Mouse (Mus musculus): Measurements from ENCODE around the gene Gpr50.
A peak's percentile ranks its signal among the peaks of the same experiment; 100 is the strongest.

Gpr50 gene

DNA sequence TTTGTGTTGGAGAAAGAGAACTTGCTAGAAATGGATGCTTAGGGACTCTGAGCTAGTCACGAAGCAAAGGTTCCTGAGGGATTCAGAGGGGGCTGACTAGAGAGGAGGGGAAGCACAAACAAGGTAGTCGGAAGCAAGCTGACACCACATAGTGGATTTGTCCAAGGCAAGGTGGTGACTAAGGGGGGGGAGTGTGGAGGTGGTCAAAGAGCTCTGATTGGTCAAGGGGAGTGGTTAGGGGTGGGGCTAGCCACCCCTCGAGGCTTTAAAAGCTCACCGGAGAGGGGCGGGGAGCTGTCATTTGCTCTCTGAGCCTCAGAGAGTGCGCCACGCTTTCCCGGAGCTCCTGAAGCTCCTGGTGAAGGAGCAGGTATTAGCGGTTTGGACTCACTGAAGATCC is at the start of gene Gpr50:
Gpr50 (plus strand) TSS at position 294 of the 400 bp plus-strand sequence.
- DNase-seq (ENCODE audit: low read depth), result no peak

DNA sequence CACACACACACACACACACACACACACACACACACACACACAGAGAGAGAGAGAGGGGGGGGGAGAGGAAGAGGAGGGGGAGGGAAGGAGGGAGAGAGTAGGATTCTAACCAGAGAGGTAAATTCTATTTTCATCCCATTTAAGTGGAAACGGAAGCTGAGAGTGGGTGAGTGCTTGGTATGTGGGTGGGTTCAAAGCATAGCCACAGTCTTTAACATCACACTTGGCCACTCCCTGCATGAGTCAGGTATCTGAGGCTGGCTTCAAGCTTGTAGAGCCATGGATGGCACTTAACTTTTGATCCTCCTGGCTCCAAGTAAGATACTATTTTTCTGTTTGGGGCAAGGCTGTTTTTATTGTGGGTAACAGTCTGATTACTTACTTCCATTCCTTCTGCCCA is 41.2 kb upstream of the Gpr50 start:
- DNase-seq (ENCODE audit: low read depth), result peak; percentile 23

- peak; percentile 57 for DNase-seq (ENCODE audit: low read depth)
Observed at GRCm38 (mm10) chrX:71623843-71624242, 39.6 kb upstream of the Gpr50 start.

DNA sequence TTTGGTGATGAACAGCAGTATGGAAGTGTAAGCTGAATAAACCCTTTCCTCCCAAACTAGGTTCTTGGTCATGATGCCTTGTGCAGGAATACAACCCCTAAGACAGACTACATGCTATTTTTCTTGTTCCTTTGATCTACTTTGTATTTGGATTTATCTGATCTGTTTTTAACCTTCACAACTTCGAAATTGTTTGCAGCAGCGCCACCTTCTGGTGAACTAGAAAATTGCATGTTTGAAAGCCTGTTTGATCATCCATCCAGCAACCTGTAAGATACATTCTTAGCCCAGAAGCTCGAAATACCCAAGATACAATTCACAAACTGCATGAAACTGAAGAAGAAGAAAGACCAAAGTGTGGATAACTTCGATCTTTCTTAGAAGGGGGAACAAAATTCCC is 35.2 kb upstream of the Gpr50 start:
- DNase-seq (ENCODE audit: low read depth), result peak; percentile 72

DNA sequence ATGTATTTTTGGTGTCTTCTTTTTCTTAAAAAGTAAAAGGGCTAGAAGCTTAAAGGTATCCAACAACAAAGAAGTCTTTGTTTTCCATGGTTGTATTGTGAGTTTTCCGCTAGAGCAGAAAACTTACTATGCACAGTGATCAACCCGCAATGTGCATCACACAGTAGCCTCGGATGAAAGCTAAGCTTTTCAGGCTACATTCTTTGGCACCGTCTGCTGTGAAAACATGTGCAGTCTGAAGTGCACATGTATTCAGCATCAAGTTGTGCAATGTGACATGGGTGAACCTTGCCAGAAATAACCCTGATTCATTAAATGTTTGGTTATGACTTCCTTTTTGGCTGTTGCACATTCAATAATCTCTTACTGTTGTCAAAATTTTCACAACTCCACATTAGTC is 32.8 kb upstream of the Gpr50 start:
- no peak for DNase-seq (ENCODE audit: low read depth)

GRCm38 (mm10) chrX:71631130-71631529 is 32.3 kb upstream of the Gpr50 start:
- DNase-seq (ENCODE audit: low read depth), result no peak

- peak; percentile 56 for DNase-seq (ENCODE audit: low read depth)
Observed at GRCm38 (mm10) chrX:71647958-71648357, 15.5 kb upstream of the Gpr50 start.

DNA sequence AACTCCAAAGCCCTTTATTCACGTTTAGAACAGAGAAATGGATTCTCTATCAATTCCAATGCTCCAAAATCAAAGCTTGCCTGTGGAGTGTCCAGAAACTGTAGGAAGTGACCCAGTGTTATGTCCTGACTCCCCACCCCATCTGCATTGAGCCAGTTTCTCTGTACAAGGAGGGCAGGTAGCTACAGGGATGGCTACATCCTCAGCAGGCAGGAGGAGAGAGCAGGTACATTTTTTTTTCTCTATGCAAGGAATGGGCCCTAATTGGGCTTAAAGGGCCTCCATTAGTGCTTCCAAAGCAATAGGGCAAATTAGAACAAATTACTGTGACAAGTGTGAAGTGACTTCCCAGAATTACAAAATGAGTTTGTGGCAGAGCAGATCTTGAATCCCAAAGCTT is 15.0 kb upstream of the Gpr50 start:
- peak; percentile 0 for DNase-seq (ENCODE audit: low read depth)

DNA sequence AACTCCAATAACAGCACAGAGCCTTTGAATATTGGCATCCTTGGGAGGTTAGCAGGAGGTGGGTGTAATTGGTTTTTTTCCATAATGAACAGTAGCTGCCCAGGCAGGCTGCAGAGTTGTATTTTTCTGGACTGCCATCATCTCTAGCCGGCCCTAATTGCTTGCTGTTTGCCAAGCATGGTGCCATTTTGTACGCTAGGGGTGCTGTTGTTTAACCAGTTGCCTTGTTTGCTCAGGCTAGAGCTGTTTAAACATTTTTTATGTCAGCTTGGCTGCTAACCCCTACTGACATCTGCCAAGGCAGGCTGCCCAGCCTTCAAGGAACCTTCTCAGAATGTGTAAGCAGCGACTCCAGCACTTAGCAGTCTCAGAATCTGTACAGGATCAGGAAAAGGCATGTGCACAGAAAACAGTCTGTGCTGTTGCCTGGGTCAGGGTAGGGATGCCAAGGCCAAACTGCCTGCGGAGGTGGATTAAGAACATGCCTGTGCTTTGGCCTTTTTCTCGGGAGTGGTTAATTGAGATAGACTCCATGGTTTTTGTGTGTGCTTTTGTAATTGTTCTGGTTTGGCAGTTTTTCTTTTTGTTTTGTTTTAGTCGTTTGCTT is 14.5 kb upstream of the Gpr50 start:
- peak; percentile 16 for DNase-seq (ENCODE audit: low read depth)

GRCm38 (mm10) chrX:71649993-71650392 is 13.5 kb upstream of the Gpr50 start:
- DNase-seq (ENCODE audit: low read depth), result no peak

DNA sequence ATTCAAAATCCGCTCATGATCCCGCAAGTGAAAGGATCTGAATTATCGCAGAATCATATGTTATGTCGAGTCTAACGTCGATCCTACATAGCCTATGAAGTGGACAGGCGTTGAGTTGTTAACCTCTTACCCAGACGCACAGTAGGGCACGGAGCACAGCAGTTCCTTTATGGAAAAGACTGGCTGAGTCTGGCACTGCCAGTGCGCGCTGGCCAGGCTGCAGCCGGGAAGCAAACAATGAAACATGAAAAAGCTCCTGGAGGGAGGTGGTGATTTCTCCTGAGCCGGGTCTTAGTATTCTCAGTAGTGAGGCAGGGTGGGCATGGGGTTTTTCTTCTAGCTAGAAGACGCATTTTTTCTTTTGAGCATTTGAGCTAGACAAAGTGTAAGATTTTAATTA is 1.7 kb upstream of the Gpr50 start:
- DNase-seq (ENCODE audit: low read depth), result no peak

DNA sequence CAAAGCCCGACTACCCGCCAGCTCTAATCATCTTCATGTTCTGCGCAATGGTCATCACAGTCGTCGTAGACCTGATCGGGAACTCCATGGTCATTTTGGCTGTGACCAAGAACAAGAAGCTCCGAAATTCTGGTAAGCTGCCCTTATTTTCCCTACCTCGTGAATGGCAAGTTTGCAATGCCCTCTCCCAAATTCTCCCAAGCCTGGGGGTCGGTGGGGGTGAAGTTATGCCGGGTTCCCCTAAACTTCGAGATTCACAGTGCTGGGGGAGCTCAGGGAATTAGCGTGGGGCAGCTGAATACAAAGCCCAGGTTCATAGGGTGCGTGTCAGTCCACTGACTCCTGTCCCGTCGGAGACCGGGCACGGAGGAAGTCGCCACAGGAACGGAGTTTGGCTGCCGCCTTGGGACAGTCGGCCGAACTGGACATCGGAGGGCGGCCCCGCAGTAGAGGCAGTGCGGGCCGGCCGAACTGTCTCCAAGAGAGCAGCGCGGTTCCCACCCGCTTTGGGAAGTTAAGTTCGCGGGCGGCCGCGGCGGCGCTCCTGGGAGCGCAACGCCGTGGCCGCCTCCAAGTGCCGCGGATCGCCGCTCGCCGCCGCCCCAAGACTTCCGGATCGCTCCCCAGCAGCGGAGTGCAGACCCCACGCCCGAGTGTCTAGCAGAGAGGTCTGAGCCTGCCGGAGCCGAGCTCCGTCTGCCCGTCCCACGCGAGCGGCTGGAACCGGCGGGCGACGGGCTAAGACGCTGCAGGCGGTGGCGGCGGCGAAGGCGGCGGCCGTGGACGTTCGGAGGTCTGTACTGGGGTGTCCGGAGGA is 612 bp downstream of the Gpr50 start:
- DNase-seq (ENCODE audit: low read depth), result no peak

GRCm38 (mm10) chrX:71664688-71665026 is 1.2 kb downstream of the Gpr50 start:
- no peak for DNase-seq (ENCODE audit: low read depth)

- no peak for DNase-seq (ENCODE audit: low read depth)
Observed at GRCm38 (mm10) chrX:71670254-71670653, 6.8 kb downstream of the Gpr50 start.

GRCm38 (mm10) chrX:71700817-71701469 is 37.5 kb downstream of the Gpr50 start:
- DNase-seq (ENCODE audit: low read depth), result no peak

Measured in induced T-regulatory cell, adult 2 months (primary cell).